ENCODE assay signal across 8 mouse cellular contexts in genomic region chr2:157203459-157204365, GRCm38 (mm10). TPM values are rescaled to one million over a fixed set of nuclear protein-coding genes. Genes with fewer than 3 reads are reported as not detected.
DNase-seq lines count a peak whose midpoint lies in the region; ATAC-seq and TF ChIP-seq lines count a peak whose summit lies in the region.

No protein-coding gene starts in this region.

- WGBS in forebrain, embryonic 14.5 days: 1% methylated on average over 47 of the region's 49 CpGs
- WGBS in intestine, postnatal 0 days: 1% methylated on average over 49 of the region's 49 CpGs
- 2% methylated on average over 48 of the region's 49 CpGs for WGBS in liver, embryonic 13.5 days (ENCODE audit: insufficient replicate concordance)
- WGBS in neural tube, embryonic 12.5 days: 2% methylated on average over 49 of the region's 49 CpGs

- H3K9ac ChIP-seq in forebrain, embryonic 14.5 days (ENCODE audit: low read length): peak overlapping the region; percentile 98
- H3K9ac ChIP-seq in intestine, postnatal 0 days (ENCODE audit: low read depth, low read length): peak overlapping the region; percentile 80
- peak overlapping the region; percentile 96 for H3K9ac ChIP-seq in liver, embryonic 13.5 days
- H3K9ac ChIP-seq in neural tube, embryonic 12.5 days: peak overlapping the region; percentile 88

- H3K36me3 ChIP-seq in forebrain, embryonic 14.5 days (ENCODE audit: control insufficient read depth, insufficient read depth, low read length): peaks cover 9% of the 10 kb centered on the region
- peaks cover 5% of the 10 kb centered on the region; the same call in 1 of the 2 replicates for H3K36me3 ChIP-seq in intestine, postnatal 0 days (ENCODE audit: control insufficient read depth, insufficient read depth)
- peaks cover 33% of the 10 kb centered on the region for H3K36me3 ChIP-seq in liver, embryonic 13.5 days
- peaks cover 8% of the 10 kb centered on the region for H3K36me3 ChIP-seq in neural tube, embryonic 12.5 days

- no peaks in the 10 kb centered on the region; the same call in 1 of the 2 replicates for H3K9me3 ChIP-seq in forebrain, embryonic 14.5 days (replicated peaks; ENCODE audit: control insufficient read depth, low read length)
- H3K9me3 ChIP-seq in intestine, postnatal 0 days (ENCODE audit: control insufficient read depth): no peaks in the 10 kb centered on the region
- H3K9me3 ChIP-seq in liver, embryonic 13.5 days (replicated peaks): peaks cover 5% of the 10 kb centered on the region; the same call in 1 of the 2 replicates
- H3K9me3 ChIP-seq in neural tube, embryonic 12.5 days: no peaks in the 10 kb centered on the region

- no peaks in the 10 kb centered on the region; the same call in 1 of the 2 replicates for H3K4me1 ChIP-seq in forebrain, embryonic 14.5 days (ENCODE audit: control insufficient read depth, insufficient read depth, low read length)
- H3K4me1 ChIP-seq in intestine, postnatal 0 days (replicated peaks; ENCODE audit: control insufficient read depth, insufficient read depth, low read length): no peaks in the 10 kb centered on the region
- peaks cover 32% of the 10 kb centered on the region for H3K4me1 ChIP-seq in liver, embryonic 13.5 days (replicated peaks)
- H3K4me1 ChIP-seq in neural tube, embryonic 12.5 days: peaks cover 3% of the 10 kb centered on the region; the same call in 1 of the 2 replicates

- peak; percentile 86 for ATAC-seq in forebrain, embryonic 14.5 days
- peak; percentile 71 for ATAC-seq in intestine, postnatal 0 days
- peak; percentile 77 for ATAC-seq in liver, embryonic 13.5 days (ENCODE audit: low read depth)
- peak; percentile 81; the same call in 1 of the 2 replicates for ATAC-seq in neural tube, embryonic 12.5 days (ENCODE audit: low FRiP score, low read depth)

- H3K4me3 ChIP-seq in forebrain, embryonic 14.5 days (ENCODE audit: low read depth, low read length): peak overlapping the region; percentile 75
- peak overlapping the region; percentile 74 for H3K4me3 ChIP-seq in intestine, postnatal 0 days (ENCODE audit: low read depth, low read length)
- peak overlapping the region; percentile 88 for H3K4me3 ChIP-seq in liver, embryonic 13.5 days (replicated peaks)
- peak overlapping the region; percentile 75 for H3K4me3 ChIP-seq in neural tube, embryonic 12.5 days

- no peaks in the 10 kb centered on the region for H3K27me3 ChIP-seq in forebrain, embryonic 14.5 days (replicated peaks; ENCODE audit: control insufficient read depth, insufficient read depth, low read length)
- H3K27me3 ChIP-seq in intestine, postnatal 0 days (replicated peaks; ENCODE audit: control insufficient read depth, insufficient read depth, low read length): no peaks in the 10 kb centered on the region
- H3K27me3 ChIP-seq in liver, embryonic 13.5 days: no peaks in the 10 kb centered on the region
- no peaks in the 10 kb centered on the region for H3K27me3 ChIP-seq in neural tube, embryonic 12.5 days (replicated peaks)

- peak; percentile 3 for DNase-seq in ovary, adult 18-20 months (ENCODE audit: low spot score)
- DNase-seq in ovary, postnatal 10 days (ENCODE audit: low spot score): no peak
- DNase-seq in adrenal gland, postnatal 25 days: peak; percentile 40
- peak; percentile 78 for DNase-seq in forebrain, embryonic 14.5 days (ENCODE audit: low spot score)
- peak; percentile 44 for DNase-seq in liver, embryonic 13.5 days
- DNase-seq in urinary bladder, postnatal 25 days (ENCODE audit: low spot score): peak; percentile 30

- peak overlapping the region; percentile 98 for H3K27ac ChIP-seq in forebrain, embryonic 14.5 days (ENCODE audit: low read depth, low read length)
- H3K27ac ChIP-seq in intestine, postnatal 0 days (ENCODE audit: low read depth, low read length): peak overlapping the region; percentile 85
- H3K27ac ChIP-seq in liver, embryonic 13.5 days: peak overlapping the region; percentile 92
- peak overlapping the region; percentile 96 for H3K27ac ChIP-seq in neural tube, embryonic 12.5 days

- TF ChIP-seq CTCF in intestine, postnatal 0 days (IDR thresholded peaks at IDR 0.05; ENCODE audit: low read depth): peak; percentile 60

- peak overlapping the region; percentile 82 for H3K4me2 ChIP-seq in forebrain, embryonic 14.5 days (ENCODE audit: low read length)
- peak overlapping the region; percentile 91 for H3K4me2 ChIP-seq in intestine, postnatal 0 days (replicated peaks; ENCODE audit: low read depth)
- H3K4me2 ChIP-seq in liver, embryonic 13.5 days: peak overlapping the region; percentile 80
- peak overlapping the region; percentile 77 for H3K4me2 ChIP-seq in neural tube, embryonic 12.5 days (replicated peaks)

RNA-seq across cellular contexts. Expression of gene Rbl1, which starts 0.6 kb away (rescaled TPM):
- total RNA-seq in adrenal gland, postnatal 25 days (2021): 8.8 and 9.0 TPM in 2 replicates
- 12.1 and 16.1 TPM in 2 replicates for polyA plus RNA-seq in forebrain, embryonic 14.5 days (2014; fragmentation: Nextera tagmentation; extraction: Ambion mirVana)
- 9.3 and 9.7 TPM in 2 replicates for polyA plus RNA-seq in intestine, postnatal 0 days (2015; fragmentation: Nextera tagmentation; extraction: Ambion mirVana)
- polyA plus RNA-seq in liver, embryonic 13.5 days (2015; fragmentation: Nextera tagmentation; extraction: Ambion mirVana): 20.9 and 27.4 TPM in 2 replicates
- polyA plus RNA-seq in neural tube, embryonic 12.5 days (2016; fragmentation: Nextera tagmentation; extraction: Ambion mirVana): 17.3 and 19.3 TPM in 2 replicates
